Mouse (Mus musculus) kidney, adult 18-20 months (tissue): ENCODE measurements around the gene Dlst.

Experiments used
- DNase-seq: peaks from one replicate; pipeline ENCODE4 v3.0.0; 2021

The Dlst gene

GRCm38 (mm10) chr12:85153011-85153410, 42.4 kb downstream of the Dlst start:
- DNase-seq, result no peak

- DNase-seq, result no peak
Measured at GRCm38 (mm10) chr12:85156324-85156723, 45.7 kb downstream of the Dlst start.

- no peak for DNase-seq
Measured at GRCm38 (mm10) chr12:85157797-85158460, 47.3 kb downstream of the Dlst start.

- DNase-seq, result no peak
Measured at GRCm38 (mm10) chr12:85158801-85159200, 48.2 kb downstream of the Dlst start.

GRCm38 (mm10) chr12:85159592-85159991, 49.0 kb downstream of the Dlst start:
- no peak for DNase-seq

- no peak for DNase-seq
Measured at GRCm38 (mm10) chr12:85164996-85165395, 54.4 kb downstream of the Dlst start.

- DNase-seq, result peak; percentile 27
Measured at GRCm38 (mm10) chr12:85166631-85167030, 56.0 kb downstream of the Dlst start.

- peak; percentile 79 for DNase-seq
Measured at GRCm38 (mm10) chr12:85169117-85169858, 58.7 kb downstream of the Dlst start.

- no peak for DNase-seq
Measured at GRCm38 (mm10) chr12:85169877-85170276, 59.2 kb downstream of the Dlst start.

GRCm38 (mm10) chr12:85170284-85170947, 59.8 kb downstream of the Dlst start:
- peak; percentile 49 for DNase-seq

- DNase-seq, result no peak
Measured at GRCm38 (mm10) chr12:85170948-85171307, 60.3 kb downstream of the Dlst start.

- DNase-seq, result no peak
Measured at GRCm38 (mm10) chr12:85174016-85174415, 63.4 kb downstream of the Dlst start.

GRCm38 (mm10) chr12:85175087-85175675, 64.5 kb downstream of the Dlst start:
- no peak for DNase-seq

GRCm38 (mm10) chr12:85175926-85176845, 65.6 kb downstream of the Dlst start:
- DNase-seq, result peak; percentile 13

GRCm38 (mm10) chr12:85176846-85177523, 66.4 kb downstream of the Dlst start:
- peak; percentile 24 for DNase-seq

GRCm38 (mm10) chr12:85177740-85178239, 67.2 kb downstream of the Dlst start, which contains the start of gene Pgf:
Gene Pgf, minus strand, starts transcription at chr12:85177790.
- DNase-seq, result no peak

- DNase-seq, result no peak
Measured at GRCm38 (mm10) chr12:85178294-85178693, 67.7 kb downstream of the Dlst start.

- DNase-seq, result no peak
Measured at GRCm38 (mm10) chr12:85181475-85182344, 71.1 kb downstream of the Dlst start.

GRCm38 (mm10) chr12:85182345-85182643, 71.7 kb downstream of the Dlst start:
- no peak for DNase-seq

- DNase-seq, result no peak
Measured at GRCm38 (mm10) chr12:85182898-85183297, 72.3 kb downstream of the Dlst start.

- no peak for DNase-seq
Measured at GRCm38 (mm10) chr12:85184118-85184517, 73.5 kb downstream of the Dlst start.
